Mouse (Mus musculus) naive thymus-derived CD4-positive, alpha-beta T cell, adult 2 months (primary cell): ENCODE measurements at regions not wholly inside any gene's neighbourhood (a gene's known extent, or its start where the extent isn't known, plus 50 kb on each side); places are given as distances from the start of the nearest gene placed in this dataset.

ENCODE experiments used
- DNase-seq: peaks from one replicate; pipeline ENCODE4 v3.0.0-alpha.2; 2011; ENCODE audit warnings: low read depth

GRCm38 (mm10) chr13:73159865-73160264, 100.4 kb upstream of the Irx4 start:
- DNase-seq = no peak

DNA sequence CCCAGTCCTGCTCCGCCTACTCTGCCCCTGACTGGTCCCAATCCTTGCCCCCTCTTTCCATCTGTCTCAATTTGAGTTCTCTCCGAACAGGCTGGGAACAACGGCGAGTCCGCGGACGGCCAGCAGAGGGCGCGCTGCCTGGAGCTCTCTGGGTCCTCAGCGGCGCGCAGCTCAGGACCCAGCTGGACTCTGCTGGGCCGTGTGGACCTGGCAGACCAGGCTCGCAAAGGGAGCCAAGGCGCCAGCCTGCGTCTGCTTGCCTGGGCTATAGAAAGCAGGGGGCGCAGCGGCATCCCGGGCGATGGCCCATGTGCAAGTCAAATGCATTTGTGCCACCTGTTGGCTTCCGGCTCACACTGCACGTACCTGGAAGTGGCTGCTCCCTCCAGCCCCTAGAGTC, 100.0 kb upstream of the Irx4 start:
- DNase-seq = peak; percentile 26

- no peak for DNase-seq
Observed at GRCm38 (mm10) chr13:73170301-73170700, 90.0 kb upstream of the Irx4 start.

GRCm38 (mm10) chr13:73207931-73208448, 52.3 kb upstream of the Irx4 start:
- DNase-seq = no peak
